Mouse (Mus musculus): ENCODE measurements around the gene Cdkl1.
A peak's percentile ranks its signal among the peaks of the same experiment; 100 is the strongest.

The Cdkl1 gene

GRCm38 (mm10) chr12:69751864-69752341, 39.2 kb downstream of the Cdkl1 start:
- no peak for DNase-seq (ENCODE audit: low read depth, low spot score)

- DNase-seq (ENCODE audit: low read depth, low spot score), result no peak
Observed at GRCm38 (mm10) chr12:69744138-69744537, 46.9 kb downstream of the Cdkl1 start.

- no peak for DNase-seq (ENCODE audit: low read depth, low spot score)
Observed at GRCm38 (mm10) chr12:69741965-69742364, 49.1 kb downstream of the Cdkl1 start.

- DNase-seq (ENCODE audit: low read depth, low spot score), result no peak
Observed at GRCm38 (mm10) chr12:69733923-69734322, 57.1 kb downstream of the Cdkl1 start.

- peak; percentile 29 for DNase-seq (ENCODE audit: low read depth, low spot score)
Observed at GRCm38 (mm10) chr12:69733518-69733917, 57.5 kb downstream of the Cdkl1 start.

GRCm38 (mm10) chr12:69732221-69732620, 58.8 kb downstream of the Cdkl1 start:
- DNase-seq (ENCODE audit: low read depth, low spot score), result no peak

- no peak for DNase-seq (ENCODE audit: low read depth, low spot score)
Observed at GRCm38 (mm10) chr12:69730306-69730705, 60.8 kb downstream of the Cdkl1 start.

GRCm38 (mm10) chr12:69729246-69729645, 61.8 kb downstream of the Cdkl1 start:
- DNase-seq (ENCODE audit: low read depth, low spot score), result no peak

GRCm38 (mm10) chr12:69724711-69725460, 66.2 kb downstream of the Cdkl1 start, which contains the start of the genes L2hgdh and Atp5s:
TSS of gene L2hgdh (minus strand) at chr12:69724873.
TSS of gene Atp5s (plus strand) at chr12:69724950.
- peak; percentile 91 for DNase-seq (ENCODE audit: low read depth, low spot score)

GRCm38 (mm10) chr12:69724018-69724710, 66.9 kb downstream of the Cdkl1 start:
- DNase-seq (ENCODE audit: low read depth, low spot score), result peak; percentile 14

GRCm38 (mm10) chr12:69723376-69723775, 67.7 kb downstream of the Cdkl1 start:
- no peak for DNase-seq (ENCODE audit: low read depth, low spot score)

- no peak for DNase-seq (ENCODE audit: low read depth, low spot score)
Observed at GRCm38 (mm10) chr12:69722857-69723256, 68.2 kb downstream of the Cdkl1 start.

GRCm38 (mm10) chr12:69713628-69714027, 77.4 kb downstream of the Cdkl1 start:
- DNase-seq (ENCODE audit: low read depth, low spot score), result no peak

GRCm38 (mm10) chr12:69704799-69705458, 86.1 kb downstream of the Cdkl1 start:
- no peak for DNase-seq (ENCODE audit: low read depth, low spot score)

GRCm38 (mm10) chr12:69698352-69698751, 92.7 kb downstream of the Cdkl1 start:
- no peak for DNase-seq (ENCODE audit: low read depth, low spot score)
